Mouse (Mus musculus) liver, adult (tissue): ENCODE measurements around the gene Aloxe3.

ENCODE experiments used
- GATA4 ChIP-seq: IDR thresholded peaks from 2 replicates; pipeline ENCODE4 v1.6.1; 2014; ENCODE audit warnings: mild to moderate bottlenecking, low read length; ENCODE audit not compliant: insufficient replicate concordance

The Aloxe3 gene

DNA sequence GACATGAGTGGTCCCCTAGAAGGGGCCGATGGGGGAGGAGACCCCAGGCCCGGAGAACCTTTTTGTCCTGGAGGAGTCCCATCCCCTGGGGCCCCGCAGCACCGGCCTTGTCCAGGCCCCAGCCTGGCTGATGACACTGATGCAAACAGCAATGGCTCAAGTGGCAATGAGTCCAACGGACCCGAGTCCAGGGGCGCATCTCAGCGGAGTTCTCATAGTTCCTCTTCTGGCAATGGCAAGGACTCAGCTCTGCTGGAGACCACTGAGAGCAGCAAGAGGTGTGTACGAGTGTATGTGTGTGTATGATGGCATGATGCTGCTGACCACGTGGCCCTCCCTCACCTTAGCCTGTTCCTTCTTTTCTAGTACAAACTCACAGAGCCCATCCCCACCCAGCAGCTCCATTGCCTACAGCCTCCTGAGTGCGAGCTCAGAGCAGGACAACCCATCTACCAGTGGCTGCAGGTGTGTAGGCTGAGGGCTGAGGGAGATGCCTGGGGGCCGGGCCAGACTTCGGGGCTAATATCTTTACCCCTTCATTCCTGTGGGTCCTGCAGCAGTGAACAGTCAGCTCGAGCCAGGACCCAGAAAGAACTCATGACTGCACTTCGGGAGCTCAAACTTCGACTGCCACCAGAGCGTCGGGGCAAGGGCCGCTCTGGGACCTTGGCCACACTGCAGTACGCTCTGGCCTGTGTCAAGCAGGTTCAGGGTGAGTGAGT is 24.9 kb upstream of the Aloxe3 start:
- TF ChIP-seq GATA4, result no peak

DNA sequence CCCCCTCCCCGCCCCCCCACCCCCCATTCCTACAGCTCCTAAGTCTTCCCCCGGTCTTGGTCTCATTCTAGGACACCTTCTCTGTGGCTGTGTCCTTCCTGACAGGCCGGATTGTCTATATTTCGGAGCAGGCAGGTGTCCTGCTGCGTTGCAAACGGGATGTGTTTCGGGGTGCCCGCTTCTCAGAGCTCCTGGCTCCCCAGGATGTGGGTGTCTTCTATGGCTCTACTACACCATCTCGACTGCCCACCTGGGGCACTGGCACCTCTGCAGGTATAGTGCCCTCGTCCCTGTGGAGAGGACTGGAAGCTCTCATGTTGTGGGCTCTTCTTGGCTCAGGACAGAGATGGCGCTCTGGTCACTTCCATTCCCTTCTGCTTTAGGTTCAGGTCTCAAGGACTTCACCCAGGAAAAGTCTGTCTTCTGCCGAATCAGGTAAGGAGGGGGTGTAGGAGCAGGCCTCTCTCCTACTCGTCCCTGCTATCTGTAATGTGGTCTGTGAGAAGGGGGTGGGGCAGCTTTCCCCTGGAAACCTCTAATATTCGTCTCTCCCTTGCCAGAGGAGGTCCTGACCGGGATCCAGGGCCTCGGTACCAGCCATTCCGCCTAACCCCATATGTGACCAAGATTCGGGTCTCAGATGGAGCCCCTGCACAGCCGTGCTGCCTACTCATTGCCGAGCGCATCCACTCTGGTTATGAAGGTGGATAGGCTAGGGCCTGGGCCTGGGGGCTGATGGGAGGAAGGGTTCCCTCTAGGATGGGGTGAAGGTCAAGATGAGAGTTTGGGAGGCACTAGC is 23.9 kb upstream of the Aloxe3 start:
- no peak for TF ChIP-seq GATA4

DNA sequence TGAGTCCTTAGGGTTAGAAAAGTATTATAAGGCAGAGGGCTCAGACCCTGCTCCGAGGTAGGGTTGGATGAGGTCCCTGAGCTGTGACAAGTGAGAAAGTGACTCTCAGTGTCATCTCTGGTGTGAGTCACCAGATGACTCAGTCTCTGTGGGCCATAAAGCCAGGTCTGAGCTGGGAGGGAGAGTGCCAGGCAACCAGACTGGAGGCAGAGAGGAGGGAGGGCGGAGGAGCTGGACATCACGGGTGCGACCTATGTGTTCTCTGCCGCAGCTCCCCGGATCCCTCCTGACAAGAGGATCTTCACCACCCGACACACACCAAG is 23.3 kb upstream of the Aloxe3 start:
- no peak for TF ChIP-seq GATA4

DNA sequence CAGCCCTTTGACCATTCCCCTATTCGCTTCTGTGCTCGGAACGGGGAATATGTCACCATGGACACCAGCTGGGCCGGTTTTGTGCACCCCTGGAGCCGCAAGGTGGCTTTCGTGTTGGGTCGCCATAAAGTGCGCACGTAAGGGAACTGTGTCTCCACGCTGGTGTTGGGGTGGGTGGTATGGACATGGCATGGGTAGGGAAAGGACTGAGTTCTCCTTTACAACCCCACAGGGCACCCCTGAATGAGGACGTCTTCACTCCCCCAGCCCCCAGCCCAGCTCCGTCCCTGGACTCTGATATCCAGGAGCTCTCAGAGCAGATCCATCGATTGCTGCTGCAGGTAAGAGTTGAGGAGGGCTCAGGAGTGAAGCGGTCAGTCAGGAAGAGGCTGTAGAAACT is 22.6 kb upstream of the Aloxe3 start:
- TF ChIP-seq GATA4, result no peak

DNA sequence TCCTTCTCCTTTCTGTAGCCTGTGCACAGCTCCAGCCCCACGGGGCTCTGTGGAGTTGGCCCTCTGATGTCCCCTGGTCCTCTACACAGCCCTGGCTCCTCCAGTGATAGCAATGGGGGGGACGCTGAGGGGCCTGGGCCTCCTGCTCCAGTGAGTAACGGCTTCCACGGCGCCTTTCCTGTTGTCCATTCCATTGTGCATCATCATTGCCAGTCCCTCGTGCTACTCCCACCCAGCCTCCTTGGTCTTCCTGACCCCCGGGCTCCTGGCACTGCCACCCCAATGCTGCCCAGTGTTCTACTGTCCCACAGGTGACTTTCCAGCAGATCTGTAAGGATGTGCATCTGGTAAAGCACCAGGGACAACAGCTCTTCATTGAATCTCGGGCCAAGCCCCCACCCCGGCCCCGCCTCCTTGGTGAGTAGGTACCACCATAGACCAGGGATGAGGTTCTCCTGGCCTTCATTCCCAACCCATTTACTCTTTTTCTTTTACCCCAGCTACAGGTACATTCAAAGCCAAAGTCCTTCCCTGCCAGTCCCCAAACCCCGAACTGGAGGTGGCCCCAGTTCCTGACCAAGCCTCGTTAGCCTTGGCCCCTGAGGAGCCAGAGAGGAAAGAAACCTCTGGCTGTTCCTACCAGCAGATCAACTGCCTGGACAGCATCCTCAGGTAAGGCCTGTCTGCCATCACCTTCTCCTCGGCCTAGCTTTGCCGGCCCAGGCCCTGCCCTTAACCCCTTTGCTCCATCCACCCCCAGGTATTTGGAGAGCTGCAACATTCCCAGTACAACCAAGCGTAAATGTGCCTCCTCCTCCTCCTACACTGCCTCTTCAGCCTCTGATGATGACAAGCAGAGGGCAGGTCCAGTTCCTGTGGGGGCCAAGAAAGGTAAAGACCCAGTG is 21.9 kb upstream of the Aloxe3 start:
- no peak for TF ChIP-seq GATA4

DNA sequence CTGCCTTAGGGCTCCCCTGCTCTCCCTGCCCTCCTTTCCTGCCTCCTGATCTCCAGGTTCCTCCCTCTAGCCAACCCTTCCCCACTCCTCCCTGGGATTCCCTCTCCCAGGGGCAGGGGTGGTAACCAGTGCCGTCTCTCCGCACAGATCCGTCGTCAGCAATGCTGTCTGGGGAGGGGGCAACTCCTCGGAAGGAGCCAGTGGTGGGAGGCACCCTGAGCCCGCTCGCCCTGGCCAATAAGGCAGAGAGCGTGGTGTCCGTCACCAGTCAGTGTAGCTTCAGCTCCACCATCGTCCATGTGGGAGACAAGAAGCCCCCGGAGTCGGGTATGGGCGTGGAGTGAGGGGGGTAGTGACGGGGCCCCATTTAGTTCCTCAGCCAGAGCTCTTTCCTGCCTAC is 21.2 kb upstream of the Aloxe3 start:
- no peak for TF ChIP-seq GATA4

DNA sequence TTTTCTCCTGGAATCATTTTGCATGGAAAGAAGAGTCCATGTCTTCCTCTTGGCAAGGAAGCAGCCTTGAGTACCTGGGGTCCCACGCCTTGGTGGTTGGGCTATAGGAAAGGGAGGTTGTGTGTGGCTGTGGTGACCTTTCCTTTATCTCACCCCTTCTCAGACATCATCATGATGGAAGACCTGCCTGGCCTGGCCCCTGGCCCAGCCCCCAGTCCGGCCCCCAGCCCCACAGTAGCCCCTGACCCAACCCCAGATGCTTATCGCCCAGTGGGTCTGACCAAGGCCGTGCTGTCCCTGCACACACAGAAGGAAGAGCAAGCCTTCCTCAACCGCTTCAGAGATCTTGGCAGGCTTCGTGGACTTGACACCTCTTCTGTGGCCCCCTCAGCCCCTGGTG is 20.5 kb upstream of the Aloxe3 start:
- TF ChIP-seq GATA4, result no peak

DNA sequence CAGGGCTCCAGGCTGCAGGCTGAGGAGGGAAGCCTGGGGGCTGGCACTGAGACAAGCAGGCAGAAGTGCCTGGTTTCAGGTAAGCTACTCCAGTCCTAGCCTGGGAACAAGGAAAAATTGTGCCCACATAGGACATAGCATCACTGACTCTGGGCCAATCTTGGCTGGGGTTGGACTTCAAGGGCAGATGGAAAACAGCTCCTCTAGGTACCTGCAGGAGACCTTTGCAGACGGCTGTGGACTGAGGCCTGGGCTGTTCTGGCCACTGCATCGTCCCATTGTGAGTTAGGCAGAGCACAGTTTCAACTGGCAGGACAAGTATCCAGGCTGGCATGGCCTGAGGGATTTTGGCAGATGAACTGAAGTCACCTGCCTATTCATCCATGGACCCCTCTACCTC is 19.9 kb upstream of the Aloxe3 start:
- TF ChIP-seq GATA4, result no peak

DNA sequence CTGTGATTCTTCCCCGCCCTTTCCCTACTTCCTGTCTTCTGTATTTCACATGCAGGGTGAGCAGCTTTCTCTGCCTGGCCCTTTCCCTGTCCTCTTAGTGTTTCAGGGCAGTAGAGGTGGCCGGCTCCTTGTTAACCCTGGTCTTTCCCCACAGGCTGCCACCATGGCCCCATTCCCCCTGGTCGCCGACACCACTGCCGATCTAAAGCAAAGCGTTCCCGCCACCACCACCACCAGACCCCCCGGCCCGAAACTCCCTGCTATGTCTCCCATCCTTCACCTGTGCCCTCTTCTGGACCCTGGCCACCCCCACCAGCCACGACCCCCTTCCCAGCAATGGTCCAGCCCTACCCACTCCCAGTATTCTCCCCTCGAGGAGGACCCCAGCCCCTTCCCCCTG is 19.4 kb upstream of the Aloxe3 start:
- no peak for TF ChIP-seq GATA4

DNA sequence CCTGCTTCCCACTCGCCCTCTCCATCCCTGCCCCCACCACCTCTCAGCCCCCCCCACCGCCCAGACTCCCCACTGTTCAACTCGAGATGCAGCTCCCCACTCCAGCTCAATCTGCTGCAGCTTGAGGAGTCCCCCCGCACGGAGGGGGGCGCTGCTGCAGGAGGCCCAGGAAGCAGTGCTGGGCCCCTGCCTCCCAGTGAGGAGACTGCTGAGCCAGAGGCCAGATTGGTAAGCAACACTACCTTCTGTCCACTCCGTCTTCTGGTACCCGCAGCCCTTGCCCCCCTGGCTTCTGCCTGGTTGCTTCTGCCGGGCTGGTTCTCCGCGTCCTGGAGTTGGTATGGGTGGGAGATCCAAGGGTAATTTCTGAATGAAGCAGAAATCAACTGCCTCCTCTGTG is 18.9 kb upstream of the Aloxe3 start:
- no peak for TF ChIP-seq GATA4

DNA sequence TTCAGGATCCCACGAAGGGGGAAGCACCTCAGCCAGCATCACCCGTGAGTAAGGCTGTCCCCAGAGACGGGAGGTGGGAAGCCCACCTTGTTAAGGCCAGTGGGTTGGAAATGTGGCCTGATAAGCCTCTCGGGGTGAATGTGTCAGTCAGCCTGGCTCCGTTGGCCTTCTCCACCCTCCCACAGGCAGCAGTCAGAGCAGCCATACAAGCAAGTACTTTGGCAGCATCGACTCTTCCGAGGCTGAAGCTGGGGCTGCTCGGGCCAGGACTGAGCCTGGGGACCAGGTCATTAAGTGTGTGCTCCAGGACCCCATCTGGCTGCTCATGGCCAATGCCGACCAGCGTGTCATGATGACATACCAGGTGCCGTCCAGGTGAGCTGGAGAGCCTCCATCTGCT is 18.0 kb upstream of the Aloxe3 start:
- no peak for TF ChIP-seq GATA4

DNA sequence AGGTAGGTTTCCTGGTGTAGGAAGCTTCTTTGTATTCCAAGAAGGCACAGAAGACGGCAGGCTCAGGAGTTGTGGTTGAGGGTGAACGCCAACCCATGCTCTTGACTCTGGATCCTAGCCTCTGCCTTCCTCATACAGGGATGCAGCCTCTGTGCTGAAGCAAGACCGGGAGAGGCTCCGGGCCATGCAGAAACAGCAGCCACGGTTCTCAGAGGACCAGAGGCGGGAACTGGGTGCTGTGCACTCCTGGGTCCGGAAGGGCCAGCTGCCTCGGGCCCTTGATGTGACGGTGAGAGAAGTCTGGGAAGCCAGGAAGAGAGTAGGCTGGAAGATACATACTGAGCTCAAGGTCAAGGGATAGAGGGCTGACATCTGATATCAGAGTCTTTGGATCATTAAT is 17.5 kb upstream of the Aloxe3 start:
- TF ChIP-seq GATA4, result no peak

DNA sequence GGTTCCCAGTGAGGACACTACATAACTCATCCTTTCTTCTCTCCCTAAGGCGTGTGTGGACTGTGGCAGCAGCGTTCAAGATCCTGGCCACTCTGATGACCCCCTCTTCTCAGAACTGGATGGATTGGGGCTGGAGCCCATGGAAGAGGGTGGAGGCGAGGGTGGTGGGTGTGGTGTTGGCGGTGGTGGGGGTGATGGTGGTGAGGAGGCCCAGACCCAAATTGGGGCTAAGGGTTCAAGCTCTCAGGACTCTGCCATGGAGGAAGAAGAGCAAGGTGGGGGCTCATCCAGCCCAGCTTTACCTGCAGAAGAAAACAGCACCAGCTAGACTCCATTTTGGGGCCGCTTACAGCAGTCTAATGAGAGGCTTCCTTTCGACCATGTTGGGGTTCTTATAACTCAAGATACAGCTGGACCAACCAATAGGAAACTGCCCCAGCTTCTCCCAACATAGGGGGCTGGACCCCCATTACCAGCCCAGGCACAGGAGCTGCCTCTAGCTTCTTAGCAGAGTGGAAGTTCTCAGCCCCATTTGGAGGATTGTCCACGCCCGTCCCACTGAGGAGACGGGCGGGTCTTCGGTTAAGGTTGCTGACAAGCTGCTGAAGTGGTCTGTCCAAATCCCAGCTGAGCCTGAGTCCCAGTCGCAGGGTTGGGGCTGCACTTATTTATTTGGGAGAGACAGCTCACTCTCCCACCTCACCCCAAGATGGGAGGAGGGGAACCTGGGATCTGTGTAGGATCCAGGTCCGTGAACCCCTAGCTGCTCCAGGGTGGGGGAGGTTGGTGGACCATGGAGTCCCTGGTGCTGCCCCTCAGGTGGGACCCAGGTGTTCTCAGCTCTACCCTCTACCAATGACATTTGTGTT is 16.4 kb upstream of the Aloxe3 start:
- no peak for TF ChIP-seq GATA4

DNA sequence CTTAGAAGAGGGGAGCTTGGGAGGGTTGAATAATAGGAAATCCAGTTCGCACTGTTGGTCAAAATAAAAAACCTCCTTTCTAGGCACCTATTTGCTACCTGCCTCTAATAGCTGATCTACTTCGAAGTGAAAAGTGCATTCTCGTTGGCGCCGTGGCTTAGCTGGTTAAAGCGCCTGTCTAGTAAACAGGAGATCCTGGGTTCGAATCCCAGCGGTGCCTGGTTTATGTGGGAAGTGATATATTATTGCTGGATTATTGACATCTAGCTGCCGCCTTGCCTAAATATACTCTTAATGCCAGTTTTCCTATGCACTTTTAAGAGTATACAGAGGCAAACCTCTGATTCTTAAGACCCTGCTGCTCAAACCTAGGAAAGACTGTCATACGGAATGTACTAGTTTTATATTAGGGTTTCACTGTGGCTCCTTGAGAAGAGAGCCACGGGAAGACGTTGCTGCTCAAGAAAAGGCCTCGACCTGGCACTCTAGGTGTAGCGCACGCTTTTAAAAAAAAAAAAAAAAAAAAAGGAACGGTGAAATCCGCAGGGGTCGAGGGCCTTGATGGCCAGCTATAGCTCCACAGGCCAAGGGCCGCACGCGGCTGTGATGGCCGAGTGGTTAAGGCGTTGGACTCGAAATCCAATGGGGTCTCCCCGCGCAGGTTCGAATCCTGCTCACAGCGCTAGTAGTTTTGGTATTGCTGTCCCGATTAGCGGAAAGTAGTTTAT is 15.2 kb upstream of the Aloxe3 start:
- TF ChIP-seq GATA4, result no peak
